Mouse (Mus musculus) stomach, adult 2 months (tissue): Measurements from ENCODE around the gene Galm. TPM values are rescaled to one million over a fixed set of nuclear protein-coding genes. Genes with fewer than 3 reads are reported as not detected.

ENCODE experiments used
- polyA plus RNA-seq: library from polyadenylated mRNA; depleted of rRNA; stranded (reverse); fragments of >200 nt; gene quantifications from 2 replicates; pipeline ENCODE4 v1.2.3, GENCODE M21; 2012; rRNA removed

Galm gene
- polyA plus RNA-seq = 9.1 and 11.3 TPM in 2 replicates

GRCm38 (mm10) chr17:80127331-80128251 is at the start of gene Galm:
Gene Galm, plus strand, starts transcription at chr17:80127471.

GRCm38 (mm10) chr17:80206671-80207581 is 79.7 kb downstream of the Galm start, which contains the start of the genes Srsf7 and Ttc39d:
Gene Srsf7, minus strand, starts transcription at chr17:80207307.
Gene Ttc39d, plus strand, starts transcription at chr17:80207460.

GRCm38 (mm10) chr17:80224326-80225116 is 97.2 kb downstream of the Galm start, which contains the start of gene Gemin6:
Gene Gemin6, plus strand, starts transcription at chr17:80224441.

Other genes starting within 250 kb of the Galm start
- gene Atl2, start 231.3 kb upstream of the Galm start, polyA plus RNA-seq = 1.5 and 2.4 TPM in 2 replicates
- 4.1 and 6.3 TPM in 2 replicates for gene Hnrnpll, start 65.1 kb upstream of the Galm start, polyA plus RNA-seq
- gene Srsf7, start 79.8 kb downstream of the Galm start, polyA plus RNA-seq = 4.4 and 5.9 TPM in 2 replicates
- gene Ttc39d, start 80.0 kb downstream of the Galm start, polyA plus RNA-seq = not detected in 2 replicates
- gene Gemin6, start 97.0 kb downstream of the Galm start, polyA plus RNA-seq = 0.37 and 0.71 TPM in 2 replicates
- gene Morn2, start 162.7 kb downstream of the Galm start, polyA plus RNA-seq = 0.65 and 0.94 TPM in 2 replicates
- 1.6 and 2.0 TPM in 2 replicates for gene Dhx57, start 163.0 kb downstream of the Galm start, polyA plus RNA-seq
- 0.04 and 0.05 TPM in 2 replicates for gene Arhgef33, start 179.9 kb downstream of the Galm start, polyA plus RNA-seq
- gene Gm10190, start 246.1 kb downstream of the Galm start, polyA plus RNA-seq = not detected in 2 replicates